Mouse (Mus musculus) thymus, adult 2 months (tissue): ENCODE results near the gene Tap2.

Experiments
- CTCF ChIP-seq: fragments of 200-500 bp; IDR thresholded peaks from 2 replicates; pipeline ENCODE4 v1.5.1; 2012; ENCODE audit warnings: mild to moderate bottlenecking, control low read depth, low read length, moderate library complexity, borderline replicate concordance; ENCODE audit not compliant: control insufficient read depth, poor library complexity, insufficient read depth; ENCODE audit errors: extremely low read depth
- POLR2A ChIP-seq: fragments of 200-500 bp; IDR thresholded peaks from 2 replicates; pipeline ENCODE4 v1.6.1; 2012; ENCODE audit warnings: mild to moderate bottlenecking, low read length, control low read depth, moderate library complexity; ENCODE audit not compliant: control insufficient read depth, poor library complexity, insufficient read depth; ENCODE audit errors: extremely low read depth

- TF ChIP-seq POLR2A (no peak), CTCF (no peak)
Measured at GRCm38 (mm10) chr17:34257594-34258375, 54.5 kb downstream of the Tap2 start, which contains the start of gene H2-Ab1.
